Mouse (Mus musculus): ENCODE data around the gene Esd. TPM values are rescaled to one million over a fixed set of nuclear protein-coding genes. Genes with fewer than 3 reads are reported as not detected.

Esd gene
- total RNA-seq, 1 experiment from 2014 or later: 208 TPM

- ATAC-seq (replicated peaks; ENCODE audit: low read depth, poor library complexity, severe bottlenecking): no peak
These were observed 58.4 kb downstream of the Esd start for GRCm38 (mm10) chr14:74790535-74790934.

- ATAC-seq (replicated peaks; ENCODE audit: low read depth, poor library complexity, severe bottlenecking): no peak
These were observed 60.7 kb downstream of the Esd start for GRCm38 (mm10) chr14:74792793-74793192.

- ATAC-seq (replicated peaks; ENCODE audit: low read depth, poor library complexity, severe bottlenecking): no peak
These were observed 62.8 kb downstream of the Esd start for GRCm38 (mm10) chr14:74794931-74795330.

- ATAC-seq (replicated peaks; ENCODE audit: low read depth, poor library complexity, severe bottlenecking): no peak
These were observed 65.4 kb downstream of the Esd start for GRCm38 (mm10) chr14:74797386-74798062.

- ATAC-seq (replicated peaks; ENCODE audit: low read depth, poor library complexity, severe bottlenecking): no peak
These were observed 66.2 kb downstream of the Esd start for GRCm38 (mm10) chr14:74798063-74798890.

Other genes with a start within 250 kb of the Esd start
- 2.6 and 3.9 TPM in 2 replicates for gene Htr2a, start 91.5 kb upstream of the Esd start, total RNA-seq (2017)
- gene Lrch1, start 215.6 kb downstream of the Esd start, total RNA-seq (2017): 15.9 and 16.8 TPM in 2 replicates